Mouse (Mus musculus) left cerebral cortex, postnatal 25 days (tissue): ENCODE measurements around the gene Zfp420. TPM values are rescaled to one million over a fixed set of nuclear protein-coding genes. Genes with fewer than 3 reads are reported as not detected.

Experiments used
- DNase-seq, 2 experiments: peaks; one replicate each; pipeline ENCODE4 v3.0.0; 2022; ENCODE audit warnings: low spot score in 2 of 2, mixed read lengths in 1 of 2
- intact Hi-C: fragments of 180-260 bp; cut with DNase I; formaldehyde crosslinking; loops from one replicate; pipeline ENCODE4 v1.15.1; 2025
- total RNA-seq, 2 experiments: library from RNA; stranded (reverse); gene quantifications; 2 replicates each; pipeline ENCODE4 v1.2.3; 2021

Zfp420 gene
- total RNA-seq, 2 experiments from 2014 or later: 14.2 to 14.4 TPM

GRCm38 (mm10) chr7:29880916-29881315 is 21.1 kb downstream of the Zfp420 start:
- intact Hi-C loops: no loop called here
- no peak for DNase-seq

DNA sequence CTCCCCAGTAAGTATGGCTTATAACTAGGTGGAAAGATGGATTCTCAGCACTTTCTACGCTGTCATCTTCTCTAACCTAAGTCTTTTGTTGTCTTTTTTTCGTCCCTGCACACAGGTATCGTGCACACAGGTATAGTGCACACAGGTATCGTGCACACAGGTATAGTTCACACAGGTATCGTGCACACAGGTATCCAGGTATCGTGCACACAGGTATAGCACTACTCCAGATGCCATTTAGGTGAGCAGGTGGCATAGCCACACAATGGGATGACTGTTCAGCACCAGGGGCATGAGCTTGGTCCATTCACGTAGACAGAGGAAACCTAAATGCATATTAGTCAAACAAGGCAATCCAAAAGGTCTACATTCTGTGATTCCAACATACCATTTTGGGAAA is 30.7 kb downstream of the Zfp420 start:
- intact Hi-C loops: no loop called here

GRCm38 (mm10) chr7:29892756-29893155 is 33.0 kb downstream of the Zfp420 start:
- intact Hi-C loops: no loop called here
- no peak for DNase-seq

More for the DNA sequence above, 30.7 kb downstream of the Zfp420 start:
- DNase-seq: no peak

DNA sequence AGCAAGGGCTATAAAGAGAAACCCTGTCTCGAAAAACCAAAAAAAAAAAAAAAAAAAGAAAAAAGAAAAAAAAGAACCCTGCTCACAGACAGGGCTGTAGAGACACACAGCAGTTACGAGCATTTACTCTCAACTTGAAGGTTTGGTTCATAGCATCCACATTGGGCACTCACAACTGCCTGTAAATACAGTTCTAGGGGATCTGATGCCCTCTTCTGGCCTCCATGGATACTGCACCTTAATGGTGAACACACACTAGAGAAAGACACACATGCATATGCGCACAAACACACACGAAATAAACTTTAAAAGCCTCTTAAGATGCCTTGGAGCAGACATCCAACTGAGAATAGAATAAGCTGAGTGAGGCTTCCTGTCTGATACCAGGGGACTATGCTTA is 38.6 kb downstream of the Zfp420 start:
- no peak for DNase-seq
- intact Hi-C loops: no loop called here

GRCm38 (mm10) chr7:29904101-29904500 is 44.3 kb downstream of the Zfp420 start:
- intact Hi-C loops: no loop called here
- DNase-seq: no peak

GRCm38 (mm10) chr7:29905966-29906681 is 46.3 kb downstream of the Zfp420 start, which contains the start of gene Zfp27:
Gene Zfp27 (minus strand): TSS chr7:29906572.
- intact Hi-C loops: loop anchor here (1.0 to 5.0 kb wide), 4 partner anchors 48 to 139 kb away; partner anchors contain the start of genes Zfp420, Zfp74, Zfp790 and Zfp84
- DNase-seq: peak; percentile 66 to 89

GRCm38 (mm10) chr7:29906682-29907058 is 46.9 kb downstream of the Zfp420 start:
- intact Hi-C loops: loop anchor here (1.0 to 5.0 kb wide), 4 partner anchors 48 to 139 kb away; partner anchors contain the start of genes Zfp420, Zfp74, Zfp790 and Zfp84
- DNase-seq: no peak

DNA sequence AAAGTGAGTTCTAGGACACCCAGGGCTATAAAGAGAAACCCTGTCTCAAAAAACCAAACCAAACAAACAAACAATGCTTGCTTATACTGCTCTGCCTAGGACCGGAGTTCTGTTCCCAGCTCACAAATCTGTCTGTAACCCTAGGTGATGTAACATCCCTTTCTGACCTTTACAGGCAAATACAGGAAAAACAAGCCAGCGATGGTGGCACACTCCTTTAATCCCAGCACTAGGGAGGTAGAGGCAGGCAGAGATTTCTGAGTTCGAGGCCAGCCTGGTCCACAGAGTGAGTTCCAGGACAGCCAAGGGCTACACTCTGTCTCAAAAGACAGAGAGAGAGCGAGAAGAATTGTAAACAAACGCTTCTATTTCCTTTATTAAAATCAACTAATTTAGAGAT is 47.4 kb downstream of the Zfp420 start:
- intact Hi-C loops: loop anchor here (5.0 kb wide), 3 partner anchors 50 to 140 kb away; partner anchors contain the start of genes Zfp420, Zfp790 and Zfp84
- DNase-seq: no peak

DNA sequence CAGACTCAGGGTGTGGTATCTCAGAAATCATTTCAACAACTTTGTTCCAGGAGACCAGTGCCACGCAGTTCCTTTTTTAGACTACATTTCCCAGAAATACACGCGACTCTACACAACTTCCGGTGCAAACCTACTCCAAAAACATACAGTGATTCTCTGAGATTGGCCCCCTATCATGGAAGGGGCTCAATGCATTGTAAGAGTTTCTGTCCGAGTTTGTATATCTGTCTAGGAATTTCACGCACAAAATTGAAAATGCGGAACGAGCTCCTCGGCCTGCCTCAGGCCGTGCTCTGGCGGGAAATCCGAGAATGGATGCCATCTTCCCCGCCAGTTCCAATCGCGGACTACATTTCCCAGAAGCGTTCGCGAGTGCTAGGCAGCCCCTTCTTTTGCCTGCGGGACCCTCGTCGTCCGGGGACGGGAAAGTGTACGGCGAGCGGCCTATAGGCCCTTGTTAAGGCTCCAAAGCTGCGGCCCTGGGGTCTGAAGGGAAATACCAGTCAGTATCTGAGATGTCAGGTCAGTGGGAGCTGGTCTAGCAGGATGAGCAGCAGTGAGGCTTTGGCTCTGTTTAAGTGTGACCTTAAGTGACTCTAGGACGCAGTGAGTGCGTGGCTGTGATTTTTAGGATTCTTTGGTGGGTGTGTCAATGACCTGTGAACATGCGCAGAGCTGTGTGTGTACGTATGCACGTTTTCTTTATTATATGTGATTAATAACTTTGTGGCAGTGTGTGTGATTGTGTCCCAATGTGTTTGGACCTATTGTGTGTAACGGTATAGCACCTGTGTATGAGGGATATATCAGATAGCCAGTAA is 48.6 kb downstream of the Zfp420 start, which contains the start of gene Zfp383:
TSS of gene Zfp383 (plus strand) at position 94 of the 821 bp plus-strand sequence.
- peak; percentile 87 for DNase-seq
- intact Hi-C loops: loop anchor here (5.0 kb wide), 3 partner anchors 51 to 141 kb away; partner anchors contain the start of genes Zfp420, Zfp790 and Zfp84

- intact Hi-C loops: no loop called here
- DNase-seq: no peak
Observed at GRCm38 (mm10) chr7:29910252-29910651, 50.5 kb downstream of the Zfp420 start.

GRCm38 (mm10) chr7:29912172-29912571 is 52.4 kb downstream of the Zfp420 start:
- DNase-seq: no peak
- intact Hi-C loops: no loop called here

DNA sequence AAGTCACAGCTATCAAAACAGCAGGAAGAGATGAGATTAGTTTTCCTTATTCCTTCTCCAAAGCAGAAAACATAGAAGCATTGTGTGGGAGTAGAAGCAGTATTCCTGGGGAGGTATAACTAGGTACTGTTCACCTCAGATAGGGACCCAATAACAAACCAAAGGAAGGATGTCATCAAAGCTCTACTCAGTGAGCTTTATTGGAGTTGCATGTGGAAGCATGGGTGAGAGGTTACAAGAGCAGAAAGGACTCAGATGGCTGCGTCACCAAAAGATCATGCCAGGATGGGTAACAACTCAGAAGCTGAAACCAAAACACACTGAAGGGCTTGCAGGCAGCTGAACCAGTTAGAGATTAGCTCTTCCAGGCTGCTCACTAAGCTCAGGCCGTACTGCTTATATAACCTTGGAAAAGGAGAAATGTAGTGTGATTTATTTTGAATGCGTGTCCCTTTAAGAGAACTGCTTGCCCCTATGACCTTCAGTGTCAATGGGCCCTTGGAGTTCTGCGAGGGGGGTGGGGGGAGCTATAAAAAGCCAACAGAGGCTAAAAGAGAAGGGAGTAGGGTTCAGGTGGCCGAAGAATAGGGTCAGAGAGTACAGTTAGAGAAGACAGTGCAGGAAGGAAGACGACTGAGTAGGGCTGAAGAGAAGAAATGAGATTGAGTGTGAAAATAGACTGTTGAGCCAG is 57.7 kb downstream of the Zfp420 start:
- no peak for DNase-seq

DNA sequence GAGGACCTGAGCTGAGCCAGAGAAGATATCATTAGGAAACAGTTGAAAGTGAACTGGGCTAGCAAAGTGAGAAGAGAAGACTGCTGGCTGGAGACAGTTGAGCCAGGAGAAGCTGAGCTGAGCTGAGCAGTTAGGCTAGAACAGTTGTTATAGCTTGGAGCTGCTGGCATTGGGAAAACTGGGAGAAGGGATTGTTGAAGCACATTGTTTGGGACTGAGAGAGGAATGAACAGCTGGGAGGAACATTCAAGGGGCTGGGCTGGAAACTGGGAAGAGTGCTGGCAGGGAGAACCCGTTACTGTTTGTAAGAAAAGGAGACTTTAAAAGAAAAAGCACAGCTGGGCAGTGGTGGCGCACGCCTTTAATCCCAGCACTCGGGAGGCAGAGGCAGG is 58.3 kb downstream of the Zfp420 start:
- no peak for DNase-seq
- intact Hi-C loops: no loop called here

More for the DNA sequence above, 57.7 kb downstream of the Zfp420 start:
- intact Hi-C loops: no loop called here

GRCm38 (mm10) chr7:29921439-29922093 is 61.8 kb downstream of the Zfp420 start:
- intact Hi-C loops: no loop called here
- DNase-seq: peak in 1 of 2 experiments; percentile 56

GRCm38 (mm10) chr7:29922780-29923179 is 63.0 kb downstream of the Zfp420 start:
- intact Hi-C loops: no loop called here
- no peak for DNase-seq
